Mouse (Mus musculus) regulatory T cell (primary cell): ENCODE measurements at regions not wholly inside any gene's neighbourhood (a gene's known extent, or its start where the extent isn't known, plus 50 kb on each side); places are given as distances from the start of the nearest gene placed in this dataset.

Experiments used
- in situ Hi-C: fragments of 300-600 bp; cut with MboI, MseI; formaldehyde crosslinking; loops from one replicate; pipeline ENCODE4 v1.15.1; 2025; ENCODE audit warnings: high pct_unique_total_duplicates

DNA sequence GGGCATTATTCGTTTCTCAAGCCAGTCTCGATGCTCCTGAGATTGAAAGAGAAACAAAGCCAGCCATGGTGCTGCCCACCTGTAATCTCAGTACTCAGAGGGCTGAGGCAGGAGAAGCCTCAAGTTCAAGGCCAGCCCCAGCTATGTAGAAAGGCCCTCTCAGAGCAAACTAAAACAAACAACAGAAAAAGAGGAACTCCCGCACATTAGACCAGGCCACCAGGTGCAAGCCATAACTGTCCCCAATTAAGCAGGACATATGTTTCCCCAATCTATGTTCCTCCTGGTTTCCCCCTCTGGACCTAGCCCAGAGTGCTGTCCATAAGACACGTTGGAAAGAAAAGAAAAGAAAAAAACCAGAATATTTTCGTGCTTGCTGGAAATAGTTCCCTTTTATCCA, 142.5 kb downstream of the Cdc5l start:
- in situ Hi-C loops: no loop called here

DNA sequence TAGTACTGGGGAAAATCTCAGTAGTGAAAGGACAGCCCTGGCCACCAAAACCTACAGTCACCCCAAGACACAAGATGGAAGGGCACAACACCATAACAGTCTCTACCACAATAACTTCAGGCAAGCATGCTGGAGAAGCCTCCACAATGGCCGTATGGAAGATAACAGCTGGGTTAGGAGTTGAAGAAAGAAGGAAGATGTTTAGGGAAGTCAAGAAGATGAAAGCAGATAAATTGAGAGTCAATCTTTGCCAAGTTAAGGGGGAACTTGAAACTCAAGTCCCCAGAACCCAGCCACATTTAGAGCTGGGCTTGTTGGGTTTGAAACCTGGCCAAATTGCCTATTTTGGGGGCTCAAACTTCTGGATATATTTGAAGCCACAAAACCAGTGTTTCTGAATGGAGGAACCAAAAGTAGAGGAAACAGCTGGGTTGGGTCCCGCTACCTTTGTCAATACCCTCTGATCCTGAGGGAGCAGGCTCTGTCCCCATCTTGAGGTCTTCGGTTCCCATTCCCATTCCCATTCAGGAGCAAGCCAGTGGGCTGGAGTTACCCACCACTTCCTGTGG, 147.8 kb downstream of the Cdc5l start:
- in situ Hi-C loops: no loop called here

DNA sequence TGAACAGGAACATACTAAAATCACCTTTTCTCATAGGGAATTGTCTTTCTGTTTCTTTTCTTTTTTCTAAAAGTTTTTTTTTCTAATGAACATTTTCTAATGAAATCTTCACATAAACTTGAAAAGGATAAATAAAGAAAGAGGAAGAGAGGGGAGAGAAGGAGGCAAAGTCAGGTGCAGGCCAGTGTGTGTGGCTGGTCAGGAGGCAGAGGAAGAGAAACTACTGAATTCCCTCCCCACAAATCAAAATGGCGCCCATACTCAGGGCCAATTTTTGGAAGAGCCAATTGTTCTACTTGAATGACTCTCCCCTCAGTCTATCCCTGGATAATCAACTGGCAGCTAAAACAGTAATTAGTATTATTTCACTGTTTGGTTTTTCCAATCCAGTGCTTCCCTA, 152.0 kb downstream of the Cdc5l start:
- in situ Hi-C loops: no loop called here

DNA sequence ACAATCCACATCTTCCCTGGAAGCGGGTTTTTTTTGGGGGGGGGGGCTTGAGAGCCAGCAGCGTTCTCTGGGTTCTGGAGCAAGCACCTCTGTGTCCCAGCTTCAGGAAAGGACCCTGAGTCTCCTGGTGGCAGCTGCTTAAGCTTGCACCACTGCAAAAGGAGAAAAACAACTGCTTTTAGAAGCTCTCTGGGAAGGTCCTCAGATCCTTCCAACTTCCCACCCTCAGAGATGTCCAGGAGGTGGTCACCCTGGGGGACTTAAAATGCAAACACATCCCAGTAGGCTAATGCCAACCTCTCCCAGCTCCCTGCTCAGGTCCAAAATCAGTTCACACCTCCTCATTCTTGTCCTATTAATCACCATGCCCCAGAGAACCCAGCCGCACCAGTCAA, 153.7 kb downstream of the Cdc5l start:
- in situ Hi-C loops: no loop called here

DNA sequence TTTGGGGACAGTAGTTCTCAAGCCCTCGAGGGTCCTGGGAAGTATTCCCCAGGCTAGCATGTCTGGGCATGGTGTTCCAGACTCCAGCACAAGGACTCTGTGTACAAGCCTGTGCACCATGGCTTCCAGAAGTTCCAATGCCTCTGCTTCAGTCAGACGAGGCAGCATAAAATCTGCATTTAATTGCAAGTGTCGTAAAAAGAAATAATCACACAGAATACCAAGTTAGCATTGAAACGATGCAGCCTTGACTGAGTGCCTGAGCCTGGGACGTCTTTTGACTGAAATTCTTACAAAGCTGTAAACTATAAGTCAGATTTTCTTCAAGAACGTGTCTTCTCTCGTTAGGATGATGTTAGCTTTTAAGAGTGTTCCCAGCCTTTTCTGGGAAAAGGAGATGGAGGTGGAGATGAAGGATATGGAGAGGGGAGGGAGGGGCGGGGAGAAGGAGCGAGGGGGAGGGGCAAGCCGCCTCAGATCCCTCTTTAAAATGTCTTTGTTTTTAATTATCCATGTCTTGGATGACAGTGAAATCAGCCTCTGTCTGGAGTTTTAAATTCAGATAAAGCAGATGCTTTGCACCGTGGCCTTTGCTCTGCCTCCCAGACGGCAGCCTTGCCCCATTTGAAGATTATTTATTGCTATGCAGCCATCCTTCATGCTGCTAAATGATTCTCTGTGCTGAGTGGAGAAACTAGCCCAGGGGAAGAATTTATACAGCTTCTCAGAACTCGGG, 154.3 kb downstream of the Cdc5l start:
- in situ Hi-C loops: no loop called here

DNA sequence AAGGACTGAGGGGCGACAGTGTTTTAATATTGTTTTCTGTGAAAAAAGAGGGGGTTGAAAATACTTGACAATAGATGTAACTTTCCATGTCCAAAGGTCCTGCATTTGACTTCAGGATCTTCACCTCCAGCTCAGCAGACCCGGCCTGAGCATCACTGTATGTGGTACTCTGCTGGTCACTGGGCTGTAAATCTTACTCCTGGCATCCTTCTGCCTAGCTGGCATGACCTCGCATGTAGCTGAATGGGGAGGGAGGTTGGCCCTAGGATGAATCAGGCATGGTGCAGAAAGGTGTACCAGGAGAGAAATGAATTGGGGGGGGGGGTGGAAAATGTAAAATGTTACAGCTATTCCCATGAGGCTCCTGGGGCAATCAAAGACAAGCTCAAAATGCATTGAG, 156.0 kb downstream of the Cdc5l start:
- in situ Hi-C loops: no loop called here

DNA sequence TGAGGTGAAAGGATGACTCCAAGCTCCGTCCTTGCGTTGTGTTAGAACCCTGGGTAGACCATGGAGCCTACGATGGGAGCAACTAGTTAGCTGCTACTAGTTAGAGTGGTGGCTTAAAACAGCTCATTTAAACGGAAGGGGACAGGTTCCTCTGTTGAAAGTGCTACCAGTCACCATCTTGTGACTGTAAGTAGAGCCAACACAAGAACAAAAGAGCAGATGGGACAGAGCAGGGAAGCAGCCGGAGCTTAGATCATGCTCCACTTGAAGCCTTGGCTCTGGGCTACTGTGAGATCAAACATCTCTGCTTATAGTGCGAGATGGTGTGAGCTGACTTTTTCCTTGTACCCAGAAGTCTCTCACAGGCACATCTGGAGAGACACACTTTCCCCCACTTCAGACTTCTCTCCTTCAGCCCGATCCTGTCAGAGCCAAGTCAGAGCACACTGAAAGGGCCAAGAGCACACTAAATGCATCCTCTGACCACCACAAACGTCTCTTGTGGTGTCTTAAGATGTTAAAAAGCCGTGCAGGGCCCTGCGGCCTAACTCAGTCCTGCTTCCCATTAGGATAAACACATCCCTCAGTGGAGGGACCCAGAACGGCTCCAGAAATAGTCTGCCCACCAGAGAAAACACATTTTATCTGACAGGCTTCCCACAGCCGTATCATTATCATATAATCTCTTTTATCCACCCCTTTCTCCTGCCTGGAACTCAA, 156.7 kb downstream of the Cdc5l start:
- in situ Hi-C loops: no loop called here

DNA sequence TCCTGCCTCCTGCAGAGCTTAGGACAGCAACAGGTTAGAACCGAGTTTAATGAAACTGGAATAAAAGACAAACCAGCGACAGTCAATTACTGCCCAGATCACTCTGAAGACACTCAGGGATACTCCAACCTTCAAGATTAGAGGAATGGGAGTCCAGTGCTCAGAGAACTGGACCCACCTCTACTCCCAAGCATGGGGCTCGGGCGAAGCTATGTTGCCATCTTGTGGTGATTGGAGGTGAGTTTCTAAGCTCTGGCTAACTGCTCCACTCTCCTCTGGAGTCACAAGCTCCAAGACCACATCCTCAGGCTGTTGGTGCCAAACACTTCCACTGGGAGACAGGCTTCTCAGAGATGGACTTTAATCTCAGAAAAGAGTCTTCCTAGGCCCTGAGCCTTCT, 158.6 kb downstream of the Cdc5l start:
- in situ Hi-C loops: no loop called here

DNA sequence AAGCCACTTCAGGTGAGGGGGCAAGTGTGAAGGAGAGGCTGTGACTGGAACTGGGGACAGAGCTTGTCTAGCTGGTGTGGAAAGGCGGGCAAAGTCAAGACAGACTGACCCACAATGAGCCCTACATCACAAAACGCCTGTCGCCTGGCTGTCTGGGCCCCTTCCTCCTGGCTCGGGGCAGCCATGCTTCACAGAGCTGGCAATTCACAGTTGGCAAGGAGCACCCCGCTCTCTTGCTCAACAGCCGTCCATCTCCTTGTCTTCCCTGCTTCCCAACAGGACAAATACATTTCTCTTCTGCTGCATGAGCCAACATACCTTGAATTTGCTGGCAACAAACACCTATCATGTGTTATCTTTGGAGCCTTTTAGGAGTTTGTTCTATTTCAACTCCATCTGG, 166.8 kb downstream of the Cdc5l start:
- in situ Hi-C loops: no loop called here

DNA sequence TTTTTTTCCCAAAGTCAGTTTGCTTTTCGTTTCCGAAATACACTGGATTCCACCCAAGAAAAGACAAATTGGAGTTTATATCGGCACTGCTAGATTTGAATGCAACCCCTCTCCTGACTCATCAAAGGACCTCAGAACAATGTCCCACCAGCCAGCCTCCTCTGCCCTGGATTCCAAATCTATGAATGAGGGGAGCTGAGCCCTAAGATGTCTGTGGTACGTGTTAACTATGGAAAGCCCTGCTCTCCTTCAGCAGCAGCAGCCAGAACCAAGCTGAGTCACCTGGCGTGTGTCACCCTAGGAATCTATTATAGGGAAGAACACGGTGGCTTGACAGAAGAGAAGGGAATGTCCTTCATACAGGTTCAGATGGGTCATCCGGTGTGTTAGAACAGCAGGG, 167.9 kb downstream of the Cdc5l start:
- in situ Hi-C loops: no loop called here

DNA sequence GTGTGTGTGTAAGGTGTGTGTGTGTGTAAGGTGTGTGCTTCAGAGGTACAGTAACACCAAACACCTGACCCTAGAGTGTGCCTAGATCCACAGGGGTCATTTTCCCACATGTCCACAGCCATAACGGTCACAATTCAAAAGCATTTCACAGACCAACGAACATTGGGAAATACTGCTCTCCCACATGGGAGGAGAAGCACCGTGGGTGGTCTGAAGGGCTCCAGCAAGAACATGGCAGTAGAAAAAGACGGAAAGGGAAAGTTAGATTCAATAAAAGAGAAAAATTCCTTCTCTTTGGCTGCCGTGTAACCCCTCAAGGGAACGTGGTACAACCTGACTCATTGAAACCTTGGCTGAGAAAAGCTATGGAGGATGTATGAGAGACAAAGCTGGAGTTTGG, 169.1 kb downstream of the Cdc5l start:
- in situ Hi-C loops: no loop called here

DNA sequence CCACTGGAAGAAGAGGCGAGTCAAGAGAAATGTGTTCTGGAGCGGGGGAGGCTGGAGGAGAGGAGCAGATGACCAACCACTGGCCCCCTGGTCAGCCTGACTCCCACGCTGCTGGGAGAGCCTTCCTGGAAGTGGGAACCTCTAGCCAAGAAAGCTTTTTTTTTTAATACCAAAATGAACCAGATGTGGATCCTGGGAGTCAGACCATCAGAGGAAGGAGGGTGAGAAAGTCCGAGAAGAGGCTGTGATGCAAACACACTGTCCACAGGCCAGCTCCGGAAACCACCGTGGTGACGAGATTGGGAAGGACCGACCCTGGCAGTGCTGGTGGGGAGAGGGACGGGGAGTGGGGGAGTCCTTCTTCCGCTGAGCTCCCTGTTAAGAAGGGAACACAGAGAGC, 173.1 kb downstream of the Cdc5l start:
- in situ Hi-C loops: no loop called here

DNA sequence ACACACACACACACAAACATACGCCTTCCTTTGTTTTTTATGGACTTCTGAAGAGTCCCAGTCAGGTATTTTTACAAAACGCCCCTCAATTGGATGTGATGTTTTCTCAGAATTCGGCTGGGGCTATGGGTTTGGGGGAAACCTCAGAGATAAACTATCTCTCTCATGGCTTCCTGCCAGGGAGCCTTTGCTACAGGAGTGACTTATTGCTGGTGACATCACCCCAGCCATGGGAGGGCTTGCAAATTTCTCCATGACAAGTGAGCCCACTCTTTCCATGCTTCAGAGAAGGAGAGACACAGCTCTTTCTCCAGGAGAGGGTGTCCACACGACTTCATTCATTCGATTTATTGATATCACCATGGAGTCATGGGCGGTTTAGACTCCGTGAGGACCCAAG, 175.5 kb downstream of the Cdc5l start:
- in situ Hi-C loops: no loop called here

DNA sequence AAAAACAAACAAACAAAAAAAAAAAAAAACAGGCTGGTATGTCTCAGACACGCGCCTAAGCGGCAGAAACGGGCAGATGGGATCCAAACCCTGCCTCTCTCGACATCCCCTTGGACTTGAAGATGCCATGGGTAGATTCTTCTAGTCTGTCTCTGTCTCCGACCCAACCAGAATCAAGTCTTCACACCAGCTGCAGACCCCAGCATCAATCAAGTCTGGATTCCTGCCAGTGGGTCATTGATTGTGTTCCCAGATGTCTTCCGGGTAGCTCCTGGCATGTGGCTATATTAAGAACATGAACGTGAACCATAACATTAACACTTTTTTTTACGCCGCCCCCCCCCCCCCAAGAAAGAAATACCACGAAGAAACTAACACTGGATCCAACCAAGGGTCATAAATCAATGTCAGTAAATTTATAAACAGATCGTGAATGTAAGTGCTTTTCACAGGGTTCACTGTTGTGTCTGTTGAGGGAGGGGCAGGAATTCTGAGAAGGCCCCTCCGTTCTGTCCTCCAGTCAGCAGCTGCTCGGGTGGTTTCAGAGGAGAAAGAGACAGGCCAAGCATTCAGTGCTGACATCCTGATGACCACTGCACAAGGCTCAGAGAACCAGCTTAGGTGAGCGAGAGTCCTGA, 180.8 kb downstream of the Cdc5l start:
- in situ Hi-C loops: no loop called here

DNA sequence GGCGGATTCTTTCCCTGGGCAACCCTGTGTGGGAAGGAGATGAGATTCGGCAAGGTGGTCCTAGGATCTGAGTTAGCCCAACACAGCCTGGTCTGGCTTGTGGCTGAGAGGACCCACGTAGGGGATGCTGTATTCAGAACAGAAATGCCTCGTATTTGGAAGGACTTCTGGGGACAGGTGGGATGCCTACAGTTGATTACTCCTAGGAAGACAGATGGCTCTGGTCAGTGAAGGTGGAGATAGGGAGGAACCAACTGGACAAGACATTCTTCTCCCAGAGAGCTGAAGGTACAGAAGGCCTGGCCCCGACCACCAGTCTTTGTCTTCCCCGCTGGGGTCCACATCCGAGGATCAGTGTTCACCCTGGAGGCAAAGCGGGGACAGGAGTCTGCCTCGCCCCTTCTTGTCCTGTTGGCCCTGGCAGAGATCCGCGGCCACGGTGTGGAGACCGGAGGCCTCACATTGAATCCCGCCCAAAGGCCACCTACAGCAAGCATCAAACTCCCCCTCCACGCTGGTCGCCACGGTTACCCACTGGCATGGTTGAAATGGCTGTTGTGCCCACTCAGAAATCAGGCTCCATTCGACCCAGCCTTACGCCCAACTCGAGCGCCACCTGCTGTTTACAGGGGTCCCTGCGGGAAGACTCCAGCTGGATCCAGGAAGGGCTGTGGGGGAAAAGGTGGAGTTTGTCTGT, 182.4 kb downstream of the Cdc5l start:
- in situ Hi-C loops: no loop called here

DNA sequence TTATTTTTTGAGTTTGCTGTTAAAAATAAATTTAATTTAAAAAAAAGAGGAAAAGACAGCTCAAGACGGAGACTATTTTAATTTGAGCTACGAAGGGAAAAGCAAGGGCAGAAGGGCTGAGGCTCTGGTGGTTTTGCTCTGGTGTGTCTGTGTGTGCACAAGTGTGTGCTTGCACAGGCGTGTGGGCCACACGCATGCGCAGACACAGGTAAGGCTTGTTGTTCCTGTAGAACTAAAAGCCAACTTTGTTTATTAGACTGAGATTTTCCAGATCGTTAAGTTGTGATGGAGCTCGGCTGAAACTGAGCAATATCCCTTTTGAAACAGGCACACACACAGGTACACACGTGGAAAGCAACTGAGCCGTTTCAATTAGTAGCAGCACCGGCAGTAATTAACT, 183.1 kb downstream of the Cdc5l start:
- in situ Hi-C loops: no loop called here

DNA sequence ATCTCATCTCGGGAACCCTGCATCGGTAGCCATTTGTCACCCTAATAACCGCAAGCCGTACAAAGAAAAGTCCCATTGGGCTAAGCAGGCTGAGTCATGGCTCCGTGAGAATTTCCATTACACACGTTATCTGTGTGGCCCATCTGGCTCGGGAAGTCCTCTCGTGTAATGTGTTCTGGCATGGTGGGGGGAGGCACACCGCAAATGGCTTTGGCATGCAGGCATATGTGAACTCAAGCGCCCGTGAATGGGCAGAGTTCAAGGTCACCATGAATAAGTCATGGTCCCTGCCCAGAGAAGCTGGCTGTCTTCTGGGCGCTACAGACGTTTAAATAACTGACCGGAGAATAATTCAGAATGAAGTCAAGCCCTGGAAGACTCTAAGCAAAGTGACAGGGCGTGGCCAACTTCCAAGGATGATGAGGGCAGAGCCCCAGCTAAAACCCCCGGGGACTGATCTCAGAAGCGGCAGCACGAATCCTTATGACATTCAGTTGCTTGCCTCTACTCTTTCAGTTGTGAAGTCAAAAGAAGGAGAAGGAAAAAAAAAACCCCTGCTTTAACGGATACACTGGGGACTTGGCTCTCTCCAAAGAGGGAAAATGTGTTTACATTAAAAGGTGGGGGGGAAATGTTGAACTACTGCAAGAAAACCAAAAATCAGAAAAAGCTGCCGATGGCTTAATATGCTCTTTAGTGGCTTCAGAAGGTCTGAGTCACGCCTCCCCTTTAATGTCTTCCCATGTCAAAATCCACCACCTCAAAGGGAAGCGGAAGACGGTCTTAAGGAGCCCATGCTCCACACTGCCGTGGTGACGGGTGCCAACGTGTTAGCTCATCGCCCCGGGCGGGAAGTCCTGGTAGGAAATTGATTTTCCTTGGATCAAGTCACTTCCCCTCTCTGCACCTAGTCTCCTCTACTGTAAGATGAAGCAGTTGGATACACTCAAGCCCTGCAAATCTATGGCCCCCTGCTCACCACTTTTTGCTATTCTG, 186.1 kb downstream of the Cdc5l start:
- in situ Hi-C loops: no loop called here

DNA sequence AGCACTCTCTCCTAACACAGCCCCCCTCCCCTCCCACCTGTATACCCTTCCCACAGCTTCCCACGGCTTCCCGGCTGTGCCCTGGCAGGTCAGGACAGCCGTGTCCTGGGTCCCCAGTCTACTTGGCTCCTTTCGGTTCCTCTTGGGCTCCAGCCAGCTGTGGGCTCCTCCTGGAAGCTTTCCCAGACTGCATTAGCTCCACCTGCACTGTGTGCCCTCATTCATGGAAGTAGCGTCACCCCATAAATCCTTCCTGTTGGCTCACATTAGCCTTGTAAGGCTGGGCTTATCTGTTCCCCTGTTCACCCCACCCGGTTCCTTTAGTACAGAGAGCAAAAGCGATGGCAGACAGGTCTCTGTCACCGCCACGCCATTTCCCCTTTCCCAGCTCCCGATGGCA, 188.7 kb downstream of the Cdc5l start:
- in situ Hi-C loops: no loop called here

DNA sequence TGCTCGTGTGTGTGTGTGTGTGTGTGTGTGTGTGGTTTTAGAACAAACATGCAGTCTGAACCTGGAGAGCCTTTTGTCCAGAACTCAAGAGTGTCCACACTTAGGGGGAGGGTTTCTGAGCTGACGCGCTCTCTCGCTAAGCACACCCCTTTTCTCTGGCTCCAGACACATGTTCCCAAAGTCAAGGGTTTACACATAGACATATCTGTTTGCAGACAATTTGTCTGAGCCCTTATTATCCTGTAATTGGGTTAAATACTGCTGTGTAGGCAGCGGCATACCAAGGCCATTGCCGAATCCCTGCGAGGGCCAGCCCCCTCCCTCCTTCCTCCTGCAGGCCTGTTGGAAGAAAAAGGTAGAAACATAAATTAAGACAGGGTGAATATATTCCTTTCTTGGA, 190.4 kb downstream of the Cdc5l start:
- in situ Hi-C loops: no loop called here

DNA sequence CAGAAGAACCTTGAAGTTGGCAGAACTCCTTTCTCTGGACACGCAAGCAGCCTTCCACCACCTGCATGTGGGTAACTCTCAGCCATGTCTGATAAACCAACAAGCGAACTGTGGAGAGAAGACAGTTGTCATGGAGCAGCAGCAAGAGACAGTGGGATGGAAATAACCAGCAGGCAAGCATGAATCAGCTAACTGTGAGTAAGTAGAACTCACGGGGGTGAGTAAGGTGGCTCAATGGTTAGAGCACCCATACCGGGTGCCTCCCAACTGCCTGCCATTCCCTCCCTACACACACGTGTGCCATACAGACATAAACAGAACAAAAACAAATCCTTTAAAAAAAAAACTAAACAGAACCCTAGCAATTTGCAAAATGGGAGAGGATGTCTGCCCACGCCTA, 191.5 kb downstream of the Cdc5l start:
- in situ Hi-C loops: no loop called here

DNA sequence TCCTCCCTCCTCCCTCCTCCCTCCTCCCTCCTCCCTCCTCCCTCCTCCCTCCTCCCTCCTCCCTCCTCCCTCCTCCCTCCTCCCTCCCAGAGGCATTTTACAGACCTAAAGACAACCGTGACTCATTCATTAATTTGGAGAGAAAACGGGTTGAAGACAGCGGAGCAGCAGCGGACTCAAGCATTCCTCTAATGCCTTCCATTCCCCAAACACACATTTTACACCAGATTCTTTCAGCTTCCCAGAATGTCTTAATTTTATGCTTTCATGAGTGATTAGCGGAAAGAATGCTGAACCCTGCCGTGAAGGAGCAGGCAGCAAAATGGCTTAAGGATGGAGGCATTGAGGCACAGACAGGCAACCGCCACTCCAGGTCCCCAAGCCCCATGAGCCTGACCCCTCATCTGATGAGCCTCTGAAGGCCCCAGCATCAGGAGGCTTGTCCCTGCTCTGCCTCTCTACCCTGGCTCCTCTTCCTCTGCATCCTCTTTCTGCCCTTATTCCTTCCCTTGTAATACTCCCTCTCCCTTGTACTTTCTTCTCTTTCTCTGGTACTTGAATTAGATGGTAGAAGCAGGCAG, 192.5 kb downstream of the Cdc5l start:
- in situ Hi-C loops: no loop called here
